Mouse (Mus musculus): ENCODE data around the gene Ifnk. TPM values are rescaled to one million over a fixed set of nuclear protein-coding genes. Genes with fewer than 3 reads are reported as not detected.

Gene Ifnk
- not detected for polyA plus RNA-seq (2017; shearing (Covaris generic))

GRCm38 (mm10) chr4:35151756-35152155 is at the start of gene Ifnk:
Gene Ifnk, plus strand, starts transcription at chr4:35152056.

GRCm38 (mm10) chr4:35156751-35157611 is 5.1 kb downstream of the Ifnk start, which contains the start of gene Mob3b:
Gene Mob3b, minus strand, starts transcription at chr4:35157484.

Other genes starting within 250 kb of the Ifnk start
- gene Mob3b, start 5.4 kb downstream of the Ifnk start, polyA plus RNA-seq (2017; shearing (Covaris generic)): 5.9 TPM
- 51.3 TPM for gene C9orf72, start 74.1 kb downstream of the Ifnk start, polyA plus RNA-seq (2017; shearing (Covaris generic))